Mouse (Mus musculus) spleen, postnatal 14 days (tissue): Measurements from ENCODE around the gene Hoxa13.

Experiments used
- DNase-seq, 2 experiments: peaks; one replicate each; pipeline ENCODE4 v3.0.0; 2021 to 2022; ENCODE audit warnings: low spot score in 2 of 2

The Hoxa13 gene

GRCm38 (mm10) chr6:52270494-52271480 lies 10.1 kb upstream of the Hoxa13 start:
- DNase-seq, result no peak

GRCm38 (mm10) chr6:52268756-52269155 lies 8.1 kb upstream of the Hoxa13 start:
- no peak for DNase-seq

- DNase-seq, result no peak
Observed at GRCm38 (mm10) chr6:52268341-52268740, 7.7 kb upstream of the Hoxa13 start.

- no peak for DNase-seq
Observed at GRCm38 (mm10) chr6:52267691-52268090, 7.0 kb upstream of the Hoxa13 start.

- DNase-seq, result no peak
Observed at GRCm38 (mm10) chr6:52267221-52267620, 6.5 kb upstream of the Hoxa13 start.

GRCm38 (mm10) chr6:52266666-52266985 lies 5.9 kb upstream of the Hoxa13 start:
- DNase-seq, result no peak

GRCm38 (mm10) chr6:52265913-52266665 lies 5.4 kb upstream of the Hoxa13 start:
- no peak for DNase-seq

GRCm38 (mm10) chr6:52265306-52265912 lies 4.7 kb upstream of the Hoxa13 start:
- no peak for DNase-seq

- no peak for DNase-seq
Observed at GRCm38 (mm10) chr6:52264106-52264790, 3.6 kb upstream of the Hoxa13 start.

GRCm38 (mm10) chr6:52263321-52263585 lies 2.6 kb upstream of the Hoxa13 start:
- DNase-seq, result no peak

- DNase-seq, result no peak
Observed at GRCm38 (mm10) chr6:52262463-52263320, 2.0 kb upstream of the Hoxa13 start.

GRCm38 (mm10) chr6:52261751-52262462 lies 1.2 kb upstream of the Hoxa13 start:
- DNase-seq, result no peak

GRCm38 (mm10) chr6:52259811-52260261 lies 844 bp downstream of the Hoxa13 start:
- DNase-seq, result no peak

GRCm38 (mm10) chr6:52259081-52259790 lies 1.4 kb downstream of the Hoxa13 start:
- no peak for DNase-seq

GRCm38 (mm10) chr6:52256956-52257355 lies 3.7 kb downstream of the Hoxa13 start:
- peak; percentile 40 to 73 for DNase-seq

- peak in 1 of 2 experiments; percentile 7 for DNase-seq
Observed at GRCm38 (mm10) chr6:52253511-52254500, 6.9 kb downstream of the Hoxa13 start.

GRCm38 (mm10) chr6:52252775-52253376 lies 7.8 kb downstream of the Hoxa13 start:
- DNase-seq, result peak in 1 of 2 experiments; percentile 6
